Comparison of ENCODE assay signal across 19 mouse cellular contexts in the genomic region with DNA sequence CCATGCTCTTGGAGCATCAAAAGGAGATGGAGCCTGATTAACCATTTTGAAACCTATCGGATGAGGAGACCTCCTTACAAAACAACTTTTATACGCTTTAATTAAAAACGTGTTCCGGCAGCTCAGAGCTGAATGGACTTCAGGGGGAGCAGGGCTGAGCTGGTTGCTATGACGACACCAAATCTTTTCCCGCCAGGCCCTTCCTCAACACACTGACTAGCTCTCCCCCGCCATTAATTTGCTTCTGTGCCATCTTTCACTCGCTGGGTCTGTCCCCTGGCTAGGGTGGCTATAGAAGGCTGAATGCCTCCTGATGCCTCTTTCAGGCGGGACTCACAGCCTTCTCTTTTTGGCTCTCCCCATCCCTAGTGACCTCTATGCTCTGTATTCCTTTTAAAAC. TPM values are rescaled to one million over a fixed set of nuclear protein-coding genes. Genes with fewer than 3 reads are reported as not detected.
DNase-seq lines count a peak whose midpoint lies in the region; ATAC-seq and TF ChIP-seq lines count a peak whose summit lies in the region.
"Had no signal": no experiment of that assay in that cellular context is flagged by ENCODE, and none has a peak within 500 bp of the region (broad histone marks: within the 10 kb centered on the region; RNA-seq: fewer than 3 reads in every experiment).

No protein-coding gene starts in this region.

- H3K9me3 ChIP-seq in forebrain, embryonic 12.5 days: no peaks in the 10 kb centered on the region
- no peaks in the 10 kb centered on the region for H3K9me3 ChIP-seq in hindbrain, embryonic 16.5 days (ENCODE audit: control insufficient read depth, low read length)
- H3K9me3 ChIP-seq in midbrain, postnatal 0 days (ENCODE audit: low read length): no peaks in the 10 kb centered on the region
- H3K9me3 ChIP-seq: heart, embryonic 13.5 days; limb, embryonic 15.5 days had no signal

- 2% methylated on average over 9 of the region's 9 CpGs for WGBS in forebrain, embryonic 12.5 days
- 4% methylated on average over 9 of the region's 9 CpGs for WGBS in hindbrain, embryonic 16.5 days
- 10% methylated on average over 9 of the region's 9 CpGs for WGBS in midbrain, postnatal 0 days

- H3K27ac ChIP-seq in forebrain, embryonic 12.5 days: no peak overlapping the region
- no peak overlapping the region for H3K27ac ChIP-seq in hindbrain, embryonic 16.5 days (ENCODE audit: low read depth, low read length)
- no peak overlapping the region for H3K27ac ChIP-seq in midbrain, postnatal 0 days (ENCODE audit: low read depth, low read length)
- H3K27ac ChIP-seq: heart, embryonic 13.5 days; layer of hippocampus, adult 2 months; limb, embryonic 15.5 days had no signal

- peaks cover 60% of the 10 kb centered on the region for H3K27me3 ChIP-seq in forebrain, embryonic 12.5 days
- peaks cover 43% of the 10 kb centered on the region for H3K27me3 ChIP-seq in hindbrain, embryonic 16.5 days (replicated peaks; ENCODE audit: control insufficient read depth, insufficient read depth, low read length)
- H3K27me3 ChIP-seq in midbrain, postnatal 0 days (ENCODE audit: insufficient read depth, low read length): peaks cover 46% of the 10 kb centered on the region

- DNase-seq in heart, adult 11 months: peak; percentile 81
- no peak for DNase-seq in heart, postnatal 14 days
- DNase-seq in midbrain, postnatal 0 days (ENCODE audit: low spot score): peak; percentile 34
- no peak for DNase-seq in adrenal gland, adult 18-20 months (ENCODE audit: low spot score in 2 of 2)
- DNase-seq in adrenal gland, adult 8-10 months: no peak
- DNase-seq in left cerebral cortex, adult 18-20 months (ENCODE audit: low spot score in 2 of 2): no peak
- DNase-seq: adrenal gland, adult 2 months; cerebellum, postnatal 14 days; gastrocnemius, postnatal 36 days; kidney, adult 8-10 months; lung, adult 2 months; right cerebral cortex, postnatal 14 days; thymus, adult 2 months had no signal

- H3K36me3 ChIP-seq in forebrain, embryonic 12.5 days (replicated peaks): no peaks in the 10 kb centered on the region
- no peaks in the 10 kb centered on the region for H3K36me3 ChIP-seq in hindbrain, embryonic 16.5 days (ENCODE audit: control insufficient read depth, insufficient read depth, low read length)
- H3K36me3 ChIP-seq in midbrain, postnatal 0 days (ENCODE audit: insufficient read depth, low read length): no peaks in the 10 kb centered on the region
- H3K36me3 ChIP-seq: heart, embryonic 13.5 days; limb, embryonic 15.5 days had no signal

- intact Hi-C loops in heart, postnatal 14 days (cut with DNase I): no loop called here

- peaks cover 19% of the 10 kb centered on the region for H3K4me1 ChIP-seq in forebrain, embryonic 12.5 days
- H3K4me1 ChIP-seq in hindbrain, embryonic 16.5 days (ENCODE audit: control insufficient read depth, insufficient read depth, low read depth, low read length): no peaks in the 10 kb centered on the region
- no peaks in the 10 kb centered on the region; the same call in 1 of the 2 replicates for H3K4me1 ChIP-seq in midbrain, postnatal 0 days (ENCODE audit: insufficient read depth, low read length)

- TF ChIP-seq CTCF in midbrain, postnatal 0 days (IDR thresholded peaks at IDR 0.05): no peak

- peak overlapping the region; percentile 19 for H3K4me2 ChIP-seq in forebrain, embryonic 12.5 days
- no peak overlapping the region for H3K4me2 ChIP-seq in hindbrain, embryonic 16.5 days (ENCODE audit: low read length)
- no peak overlapping the region for H3K4me2 ChIP-seq in midbrain, postnatal 0 days (ENCODE audit: low read depth, low read length, poor library complexity, severe bottlenecking)
- H3K4me2 ChIP-seq: heart, embryonic 13.5 days; limb, embryonic 15.5 days had no signal

- peak; percentile 71 for ATAC-seq in forebrain, embryonic 12.5 days (ENCODE audit: low FRiP score)
- ATAC-seq in hindbrain, embryonic 16.5 days: peak; percentile 77; the same call in 1 of the 2 replicates
- peak; percentile 39; the same call in 1 of the 2 replicates for ATAC-seq in midbrain, postnatal 0 days (ENCODE audit: low FRiP score)

- H3K9ac ChIP-seq in forebrain, embryonic 12.5 days: no peak overlapping the region
- no peak overlapping the region for H3K9ac ChIP-seq in hindbrain, embryonic 16.5 days (ENCODE audit: low read depth, low read length)
- no peak overlapping the region for H3K9ac ChIP-seq in midbrain, postnatal 0 days (replicated peaks; ENCODE audit: low read length, poor library complexity, severe bottlenecking)
- H3K9ac ChIP-seq: heart, embryonic 13.5 days; limb, embryonic 15.5 days had no signal

- H3K4me3 ChIP-seq in forebrain, embryonic 12.5 days (replicated peaks): no peak overlapping the region
- no peak overlapping the region for H3K4me3 ChIP-seq in hindbrain, embryonic 16.5 days (ENCODE audit: low read length)
- no peak overlapping the region for H3K4me3 ChIP-seq in midbrain, postnatal 0 days (ENCODE audit: low read depth, low read length)
- H3K4me3 ChIP-seq: heart, embryonic 13.5 days; layer of hippocampus, adult 2 months; limb, embryonic 15.5 days had no signal

RNA-seq across cellular contexts. Expression of a gene that starts 16.2 kb away (rescaled TPM):
- under 1 TPM in 1 of 2 experiments, not detected in 1; 0.33 TPM for total RNA-seq in heart, postnatal 14 days (2021)
- polyA plus RNA-seq in forebrain, embryonic 12.5 days (2016; fragmentation: Nextera tagmentation; extraction: Ambion mirVana): 0.74 and 1.1 TPM in 2 replicates
- 0.18 and 0.59 TPM in 2 replicates for polyA plus RNA-seq in hindbrain, embryonic 16.5 days (2015; fragmentation: Nextera tagmentation; extraction: Ambion mirVana)
- 2.1 and 2.2 TPM in 2 replicates for total RNA-seq in midbrain, postnatal 0 days (2014; rRNA removed)
- polyA plus RNA-seq in midbrain, postnatal 0 days (2015; fragmentation: Nextera tagmentation; extraction: Ambion mirVana): 1.7 and 1.9 TPM in 2 replicates
- total RNA-seq in adrenal gland, adult 18-20 months (2021): not detected
- not detected for total RNA-seq in adrenal gland, adult 8-10 months (2022)
- not detected for total RNA-seq in left cerebral cortex, adult 18-20 months (2021)
- total RNA-seq: adrenal gland, adult 2 months; gastrocnemius, postnatal 36 days; layer of hippocampus, adult 2 months; megakaryocyte-erythroid progenitor cell, adult 5-6 weeks had no signal
- polyA plus RNA-seq: limb, embryonic 15.5 days had no signal

RNA-seq across cellular contexts. Expression of a gene that starts 33.4 kb away (rescaled TPM):
- total RNA-seq in heart, postnatal 14 days (2021): not detected
- 0.46 and 0.97 TPM in 2 replicates for polyA plus RNA-seq in forebrain, embryonic 12.5 days (2016; fragmentation: Nextera tagmentation; extraction: Ambion mirVana)
- 0.57 and 0.76 TPM in 2 replicates for polyA plus RNA-seq in hindbrain, embryonic 16.5 days (2015; fragmentation: Nextera tagmentation; extraction: Ambion mirVana)
- 2.2 and 2.7 TPM in 2 replicates for total RNA-seq in midbrain, postnatal 0 days (2014; rRNA removed)
- 0.90 and 0.91 TPM in 2 replicates for polyA plus RNA-seq in midbrain, postnatal 0 days (2015; fragmentation: Nextera tagmentation; extraction: Ambion mirVana)
- total RNA-seq in adrenal gland, adult 18-20 months (2021): not detected
- not detected for total RNA-seq in adrenal gland, adult 8-10 months (2022)
- under 1 TPM in 1 of 2 experiments, not detected in 1; 0.07 TPM for total RNA-seq in left cerebral cortex, adult 18-20 months (2021)
- total RNA-seq: adrenal gland, adult 2 months; gastrocnemius, postnatal 36 days; megakaryocyte-erythroid progenitor cell, adult 5-6 weeks had no signal
- polyA plus RNA-seq: adrenal gland, adult 2 months had no signal

Comparison
In these comparisons a context has a peak if more than half of its experiments do, and no peak if none do; other contexts are left out.
1. DNase-seq: peak in heart, adult 11 months (single experiment) and midbrain, postnatal 0 days (single experiment); none in heart, postnatal 14 days (0 of 2), adrenal gland, adult 18-20 months (0 of 2), adrenal gland, adult 8-10 months (single experiment) and left cerebral cortex, adult 18-20 months (0 of 2).
2. Peak in every context shown above with its lines, with median percentiles within 50 percentile points of each other: ATAC-seq.